Mouse (Mus musculus): Measurements from ENCODE around the gene Dpep1. TPM values are rescaled to one million over a fixed set of nuclear protein-coding genes. Genes with fewer than 3 reads are reported as not detected.
"Not testable (repeated sequence)": the region's sequence is repeated elsewhere in the genome, so short reads cannot be mapped to it uniquely, and the experiment has no call there.

Dpep1 gene
- total and polyA plus RNA-seq, 2 experiments from 2014 or later: 17.6 to 58.6 TPM

GRCm38 (mm10) chr8:123193771-123194170 is 7.7 kb downstream of the Dpep1 start:
- DNase-seq (ENCODE audit: low spot score) (no peak), ATAC-seq (ENCODE audit: insufficient read depth, low read depth) (no peak)
- no peaks in the 10 kb centered on the region for H3K4me1 ChIP-seq (ENCODE audit: control insufficient read depth, insufficient read depth)
- H3K4me3 ChIP-seq (ENCODE audit: low read depth, low read length): no peak overlapping the region
- no peak overlapping the region for H3K27ac ChIP-seq (ENCODE audit: low read depth)
- no peak for TF ChIP-seq EP300 (IDR thresholded peaks at IDR 0.05; ENCODE audit: low read depth)
- no peak for TF ChIP-seq CTCF (IDR thresholded peaks at IDR 0.05; ENCODE audit: low read depth)
- no peaks in the 10 kb centered on the region for H3K9me3 ChIP-seq (replicated peaks; ENCODE audit: control insufficient read depth, low read length)
- H3K36me3 ChIP-seq (replicated peaks; ENCODE audit: control insufficient read depth, insufficient read depth, low read length): no peaks in the 10 kb centered on the region
- WGBS: 86% methylated on average over 9 of the region's 9 CpGs
- H3K4me2 ChIP-seq (ENCODE audit: low read depth, low read length): no peak overlapping the region
- H3K27me3 ChIP-seq (ENCODE audit: control insufficient read depth, insufficient read depth, low read length): no peaks in the 10 kb centered on the region
- H3K9ac ChIP-seq (replicated peaks; ENCODE audit: low read depth, low read length): no peak overlapping the region

DNA sequence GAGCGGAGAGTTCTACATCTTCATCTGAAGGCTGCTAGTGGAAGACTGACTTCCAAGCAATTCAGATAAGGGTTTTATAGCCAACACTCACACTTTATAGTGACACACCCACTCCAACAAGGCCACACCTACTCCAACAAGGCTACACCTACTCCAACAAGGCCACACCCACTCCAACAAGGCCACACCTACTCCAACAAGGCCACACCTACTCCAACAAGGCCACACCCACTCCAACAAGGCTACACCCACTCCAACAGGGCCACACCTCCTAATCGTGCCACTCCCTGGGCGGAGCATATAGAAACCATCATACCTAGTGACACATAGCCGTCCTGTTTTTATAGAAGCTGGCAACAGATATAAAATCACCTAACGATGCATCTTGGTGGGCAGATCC is 11.0 kb downstream of the Dpep1 start:
- H3K27ac ChIP-seq (ENCODE audit: low read depth): not testable (repeated sequence)
- WGBS: 72% methylated on average over 5 of the region's 5 CpGs

GRCm38 (mm10) chr8:123199864-123200263 is 13.8 kb downstream of the Dpep1 start:
- Histone ChIP-seq H3K36me3 (replicated peaks; ENCODE audit: control insufficient read depth, insufficient read depth, low read length) (no peaks in the 10 kb centered on the region), H3K9me3 (replicated peaks; ENCODE audit: control insufficient read depth, low read length) (no peaks in the 10 kb centered on the region), H3K27ac (ENCODE audit: low read depth) (no peak overlapping the region), H3K4me2 (ENCODE audit: low read depth, low read length) (no peak overlapping the region), H3K4me3 (ENCODE audit: low read depth, low read length) (no peak overlapping the region), H3K9ac (replicated peaks; ENCODE audit: low read depth, low read length) (no peak overlapping the region), H3K4me1 (ENCODE audit: control insufficient read depth, insufficient read depth) (no peaks in the 10 kb centered on the region), H3K27me3 (ENCODE audit: control insufficient read depth, insufficient read depth, low read length) (0 out of 2 replicates have a peak, but pooled peaks cover 4% of the 10 kb centered on the region)
- 51% methylated on average over 14 of the region's 14 CpGs for WGBS
- DNase-seq (ENCODE audit: low spot score) (no peak), ATAC-seq (ENCODE audit: insufficient read depth, low read depth) (no peak)
- TF ChIP-seq EP300 (IDR thresholded peaks at IDR 0.05; ENCODE audit: low read depth): no peak
- no peak for TF ChIP-seq CTCF (IDR thresholded peaks at IDR 0.05; ENCODE audit: low read depth)

More for the DNA sequence above, 11.0 kb downstream of the Dpep1 start:
- not testable (repeated sequence) for DNase-seq (ENCODE audit: low spot score); H3K27me3 ChIP-seq (ENCODE audit: control insufficient read depth, insufficient read depth, low read length); H3K9me3 ChIP-seq (replicated peaks; ENCODE audit: control insufficient read depth, low read length); H3K4me2 ChIP-seq (ENCODE audit: low read depth, low read length); ATAC-seq (ENCODE audit: insufficient read depth, low read depth); H3K36me3 ChIP-seq (replicated peaks; ENCODE audit: control insufficient read depth, insufficient read depth, low read length); H3K4me3 ChIP-seq (ENCODE audit: low read depth, low read length); H3K4me1 ChIP-seq (ENCODE audit: control insufficient read depth, insufficient read depth); H3K9ac ChIP-seq (replicated peaks; ENCODE audit: low read depth, low read length)

- no peak for ATAC-seq (ENCODE audit: insufficient read depth, low read depth)
- 25% methylated on average over 5 of the region's 5 CpGs for WGBS
- TF ChIP-seq EP300 (IDR thresholded peaks at IDR 0.05; ENCODE audit: low read depth): no peak
- peak; percentile 91 for TF ChIP-seq CTCF (IDR thresholded peaks at IDR 0.05; ENCODE audit: low read depth)
- no peak overlapping the region for H3K9ac ChIP-seq (replicated peaks; ENCODE audit: low read depth, low read length)
- H3K4me1 ChIP-seq (ENCODE audit: control insufficient read depth, insufficient read depth): no peaks in the 10 kb centered on the region
- no peak overlapping the region for H3K4me3 ChIP-seq (ENCODE audit: low read depth, low read length)
- H3K9me3 ChIP-seq (replicated peaks; ENCODE audit: control insufficient read depth, low read length): no peaks in the 10 kb centered on the region
- H3K27ac ChIP-seq (ENCODE audit: low read depth): no peak overlapping the region
- DNase-seq (ENCODE audit: low spot score): peak; percentile 45
- H3K27me3 ChIP-seq (ENCODE audit: control insufficient read depth, insufficient read depth, low read length): 0 out of 2 replicates have a peak, but pooled peaks cover 4% of the 10 kb centered on the region
- peaks cover 16% of the 10 kb centered on the region for H3K36me3 ChIP-seq (replicated peaks; ENCODE audit: control insufficient read depth, insufficient read depth, low read length)
- no peak overlapping the region for H3K4me2 ChIP-seq (ENCODE audit: low read depth, low read length)
Measured at GRCm38 (mm10) chr8:123202288-123202687, 16.2 kb downstream of the Dpep1 start.

DNA sequence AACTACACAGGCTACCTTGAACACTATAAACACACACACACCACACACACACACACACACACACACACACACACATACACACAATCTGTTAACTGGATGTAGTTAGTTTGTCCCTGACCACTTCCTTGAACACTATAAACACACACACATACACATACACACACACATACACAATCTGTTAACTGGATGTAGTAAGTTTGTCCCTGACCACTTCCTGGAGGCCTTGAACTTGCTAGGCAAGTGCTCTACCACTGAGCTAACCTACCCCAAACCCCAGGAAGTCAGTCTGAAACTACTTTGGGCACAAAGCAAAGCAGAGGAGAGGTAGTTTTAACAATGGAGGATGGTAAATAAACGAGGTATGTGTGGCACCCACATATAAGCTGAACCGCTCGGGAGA is 17.5 kb downstream of the Dpep1 start:
- Histone ChIP-seq H3K4me2 (ENCODE audit: low read depth, low read length) (no peak overlapping the region), H3K27ac (ENCODE audit: low read depth) (no peak overlapping the region), H3K9me3 (replicated peaks; ENCODE audit: control insufficient read depth, low read length) (no peaks in the 10 kb centered on the region), H3K27me3 (ENCODE audit: control insufficient read depth, insufficient read depth, low read length) (0 out of 2 replicates have a peak, but pooled peaks cover 4% of the 10 kb centered on the region), H3K4me1 (ENCODE audit: control insufficient read depth, insufficient read depth) (no peaks in the 10 kb centered on the region), H3K9ac (replicated peaks; ENCODE audit: low read depth, low read length) (no peak overlapping the region), H3K36me3 (replicated peaks; ENCODE audit: control insufficient read depth, insufficient read depth, low read length) (peaks cover 29% of the 10 kb centered on the region), H3K4me3 (ENCODE audit: low read depth, low read length) (no peak overlapping the region)
- ATAC-seq (ENCODE audit: insufficient read depth, low read depth): no peak
- TF ChIP-seq EP300 (IDR thresholded peaks at IDR 0.05; ENCODE audit: low read depth) (no peak), CTCF (IDR thresholded peaks at IDR 0.05; ENCODE audit: low read depth) (no peak)
- no peak for DNase-seq (ENCODE audit: low spot score)
- 85% methylated on average over 3 of the region's 3 CpGs for WGBS

DNA sequence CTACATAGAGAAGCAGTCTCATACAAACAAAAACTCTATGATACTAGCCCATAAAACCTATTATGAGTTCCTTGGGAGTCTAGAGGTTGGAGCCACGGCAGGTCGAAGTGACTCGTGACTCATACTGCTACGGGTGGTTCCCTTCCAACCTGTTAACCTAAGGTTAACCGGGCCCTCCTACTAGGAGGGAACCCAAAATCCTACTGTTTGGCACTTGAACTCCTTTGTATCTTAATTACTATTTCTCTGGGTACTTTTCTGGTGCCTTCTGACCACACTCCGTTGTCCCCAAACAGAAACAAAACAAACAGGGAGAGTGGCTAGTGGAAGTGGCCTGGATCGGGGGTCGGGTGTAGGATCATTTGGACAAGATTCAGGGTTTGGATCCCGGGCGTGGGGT is 25.8 kb downstream of the Dpep1 start:
- DNase-seq (ENCODE audit: low spot score): no peak
- H3K4me1 ChIP-seq (ENCODE audit: control insufficient read depth, insufficient read depth): peaks cover 31% of the 10 kb centered on the region
- H3K9ac ChIP-seq (replicated peaks; ENCODE audit: low read depth, low read length): peak overlapping the region; percentile 93
- H3K27ac ChIP-seq (ENCODE audit: low read depth): no peak overlapping the region; the same call in 1 of the 2 replicates
- peak overlapping the region; percentile 83 for H3K4me3 ChIP-seq (ENCODE audit: low read depth, low read length)
- peaks cover 34% of the 10 kb centered on the region for H3K36me3 ChIP-seq (replicated peaks; ENCODE audit: control insufficient read depth, insufficient read depth, low read length)
- peak overlapping the region; percentile 84 for H3K4me2 ChIP-seq (ENCODE audit: low read depth, low read length)
- TF ChIP-seq EP300 (IDR thresholded peaks at IDR 0.05; ENCODE audit: low read depth) (no peak), CTCF (IDR thresholded peaks at IDR 0.05; ENCODE audit: low read depth) (no peak)
- whole genome bisulfite sequencing: 29% methylated on average over 10 of the region's 10 CpGs
- no peaks in the 10 kb centered on the region for H3K27me3 ChIP-seq (ENCODE audit: control insufficient read depth, insufficient read depth, low read length)
- no peak for ATAC-seq (ENCODE audit: insufficient read depth, low read depth)
- H3K9me3 ChIP-seq (replicated peaks; ENCODE audit: control insufficient read depth, low read length): no peaks in the 10 kb centered on the region

Data from heart, postnatal 0 days (tissue).